Mouse (Mus musculus): Measurements from ENCODE around the gene Erc2.
"Not testable (repeated sequence)": the region's sequence is repeated elsewhere in the genome, so short reads cannot be mapped to it uniquely, and the experiment has no call there.

Erc2 gene

DNA sequence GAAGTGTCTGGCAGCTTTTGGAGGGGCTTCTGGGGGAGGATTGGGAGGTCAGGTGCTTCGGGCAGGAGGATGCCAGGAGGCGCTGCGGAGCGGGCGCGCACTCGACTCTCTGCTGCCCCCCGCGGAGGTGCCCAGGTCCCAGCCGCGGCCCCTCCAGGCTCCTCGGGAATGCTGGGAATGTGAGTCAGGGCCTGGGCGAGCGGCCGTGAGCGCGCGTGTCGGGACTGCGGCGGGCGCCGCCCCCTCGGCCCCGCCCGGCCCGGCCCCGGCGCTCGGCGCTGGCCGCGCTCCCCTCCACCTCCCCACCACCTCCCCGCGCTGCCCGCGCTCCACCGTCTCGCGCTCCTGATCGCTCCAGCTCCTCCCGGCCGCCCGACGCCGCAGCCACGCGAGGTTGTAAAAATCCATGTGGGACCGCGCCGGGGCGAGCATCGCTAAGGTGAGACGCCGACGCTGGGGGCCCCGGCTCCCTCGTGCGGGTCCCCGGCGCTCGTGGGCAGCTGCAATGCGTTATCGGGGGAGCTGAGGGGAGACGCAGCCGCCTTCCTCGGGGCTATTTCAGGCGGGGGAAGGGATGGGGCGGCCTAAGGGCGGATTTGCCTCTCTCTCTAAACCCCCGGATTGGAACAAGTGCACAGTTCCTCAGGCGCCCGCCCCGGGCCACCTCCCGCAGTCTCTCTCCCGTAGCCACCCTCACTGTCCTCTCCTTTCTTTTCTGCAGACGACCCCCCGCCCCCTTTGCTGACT, at the start of gene Erc2:
TSS of gene Erc2 (plus strand) at position 253 of the 747 bp plus-strand sequence.
- no peak for DNase-seq (ENCODE audit: extremely low read depth, insufficient read length, low spot score)

DNA sequence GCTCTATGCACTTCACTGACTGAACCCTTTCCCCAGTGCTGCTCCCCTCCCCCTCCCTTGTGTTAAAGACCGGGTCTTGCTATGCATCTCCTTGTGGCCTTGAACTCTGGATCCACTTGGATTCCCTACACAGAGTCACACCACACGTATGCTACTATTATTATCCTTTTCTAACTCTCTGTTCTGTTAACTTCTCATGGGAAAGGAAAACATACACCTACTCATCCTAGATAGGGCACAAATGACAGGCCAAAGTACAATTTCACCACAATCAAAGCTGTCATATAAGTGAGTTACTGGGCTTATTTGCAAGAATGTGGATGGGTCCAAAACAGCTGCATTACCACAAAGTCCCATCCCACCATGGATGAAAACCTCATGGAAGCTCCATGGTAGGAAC, 43.8 kb upstream of the Erc2 start:
- no peak for DNase-seq (ENCODE audit: extremely low read depth, insufficient read length, low spot score)

DNA sequence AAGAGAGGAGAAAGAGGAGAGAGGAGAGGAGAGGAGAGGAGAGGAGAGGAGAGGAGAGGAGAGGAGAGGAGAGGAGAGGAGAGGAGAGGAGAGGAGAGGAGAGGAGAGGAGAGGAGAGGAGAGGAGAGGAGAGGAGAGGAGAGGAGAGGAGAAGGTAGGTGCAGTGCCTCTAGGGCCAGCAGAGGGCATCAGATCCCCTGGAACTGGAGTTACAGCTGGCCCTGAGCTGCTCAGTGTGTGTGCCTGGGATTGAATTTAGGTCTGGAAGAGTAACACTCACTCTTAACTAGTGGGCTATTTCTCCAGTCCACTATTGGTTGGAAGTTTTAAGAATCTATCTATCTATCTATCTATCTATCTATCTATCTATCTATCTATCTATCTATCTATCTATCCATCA, 32.6 kb upstream of the Erc2 start:
- DNase-seq (ENCODE audit: extremely low read depth, insufficient read length, low spot score) = not testable (repeated sequence)

DNA sequence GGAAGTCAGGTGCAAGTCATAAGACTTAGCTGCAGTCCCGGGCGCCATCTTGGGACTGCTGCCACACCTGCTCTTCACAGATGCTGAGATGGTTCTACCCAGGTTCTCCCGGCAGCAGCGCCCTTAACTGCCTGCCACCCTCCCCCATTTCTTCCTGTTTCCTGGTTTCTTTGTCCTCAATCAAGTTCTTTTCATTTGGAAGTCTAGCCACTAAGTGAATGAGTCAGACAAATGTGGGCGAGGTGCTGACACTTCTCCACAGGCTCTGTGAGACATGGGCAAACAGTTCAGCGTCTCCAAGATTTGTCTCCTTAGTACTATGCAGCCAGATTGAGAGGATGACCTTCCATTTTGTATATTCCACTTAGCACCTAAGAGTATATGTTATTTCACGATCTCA, 30.1 kb upstream of the Erc2 start:
- DNase-seq (ENCODE audit: extremely low read depth, insufficient read length, low spot score) = no peak

DNA sequence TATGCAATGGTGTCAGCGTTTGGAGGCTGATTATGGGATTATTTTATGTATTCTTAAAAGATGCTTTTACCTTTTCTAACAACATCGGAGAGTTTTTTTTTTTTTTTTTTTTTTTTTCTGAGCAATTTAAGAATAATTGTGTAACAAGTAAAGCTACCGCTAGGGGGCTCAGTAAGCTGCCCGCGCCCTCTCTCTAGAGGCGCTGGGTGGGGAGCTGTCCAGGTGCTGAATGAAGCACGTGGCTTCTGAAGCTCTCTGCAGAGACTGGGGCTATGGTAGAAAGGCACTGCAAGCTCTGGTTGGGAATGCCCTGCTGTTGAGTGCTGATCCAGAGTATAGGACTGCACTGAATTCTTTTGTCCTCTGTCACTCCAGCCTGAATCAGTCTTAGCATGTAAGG, 26.0 kb upstream of the Erc2 start:
- DNase-seq (ENCODE audit: extremely low read depth, insufficient read length, low spot score) = peak; percentile 50

DNA sequence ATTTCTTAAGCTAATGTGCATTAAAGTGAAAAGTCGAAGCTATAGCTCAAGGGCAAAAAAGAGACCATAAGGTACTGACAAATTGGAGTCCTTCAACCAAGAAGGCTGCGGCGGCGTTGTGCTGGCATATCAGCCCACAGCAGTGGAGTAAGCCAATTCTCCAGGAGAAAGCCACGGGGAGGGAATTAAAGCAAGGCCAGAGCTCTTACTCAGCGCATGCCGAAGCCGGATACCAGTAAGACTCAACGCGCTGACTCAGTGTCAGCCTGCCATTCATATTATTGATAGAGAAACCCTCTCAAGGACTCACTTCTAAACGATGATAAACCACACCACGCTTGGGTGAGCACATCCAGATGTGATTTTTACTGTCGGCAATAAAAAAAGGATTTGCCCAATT, 20.1 kb upstream of the Erc2 start:
- no peak for DNase-seq (ENCODE audit: extremely low read depth, insufficient read length, low spot score)

DNA sequence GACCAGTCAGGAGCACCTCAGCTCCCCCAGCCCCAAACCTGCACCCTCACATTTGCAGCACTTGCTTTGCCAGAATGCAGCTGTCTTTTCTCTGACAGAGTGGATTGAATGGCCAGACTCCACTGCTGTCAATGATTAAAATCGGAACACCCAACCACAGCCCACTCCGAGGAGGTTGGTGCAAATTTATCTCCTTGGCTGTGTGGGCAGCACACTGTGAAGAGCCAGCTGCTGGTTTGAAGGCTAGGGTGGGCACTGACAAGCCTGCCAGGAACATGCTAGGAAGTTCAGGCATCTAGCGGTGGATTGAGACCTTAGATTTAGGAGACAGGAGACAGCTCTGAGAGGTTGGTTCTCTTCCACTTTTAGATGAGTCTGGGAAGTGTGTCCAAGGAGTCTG, 14.8 kb upstream of the Erc2 start:
- DNase-seq (ENCODE audit: extremely low read depth, insufficient read length, low spot score) = no peak

DNA sequence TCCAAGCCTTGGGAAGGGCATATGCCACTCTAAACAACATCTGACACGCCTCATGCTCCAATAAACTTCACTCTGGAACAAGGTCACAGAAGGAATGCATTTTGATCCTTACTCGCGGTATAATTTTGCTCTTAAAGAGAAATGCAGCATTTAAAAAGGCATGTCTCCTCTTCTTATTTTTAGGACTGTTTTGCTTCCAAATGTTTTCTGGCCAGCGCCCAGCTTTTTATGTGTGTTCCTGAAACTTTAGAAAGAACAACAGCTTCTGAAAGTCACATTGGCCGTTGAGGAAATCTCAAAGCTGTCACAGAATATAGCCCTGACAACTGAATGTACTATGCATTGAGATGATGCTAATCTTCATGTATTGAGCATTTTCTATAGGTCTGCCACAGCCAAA, 8.5 kb upstream of the Erc2 start:
- no peak for DNase-seq (ENCODE audit: extremely low read depth, insufficient read length, low spot score)

DNA sequence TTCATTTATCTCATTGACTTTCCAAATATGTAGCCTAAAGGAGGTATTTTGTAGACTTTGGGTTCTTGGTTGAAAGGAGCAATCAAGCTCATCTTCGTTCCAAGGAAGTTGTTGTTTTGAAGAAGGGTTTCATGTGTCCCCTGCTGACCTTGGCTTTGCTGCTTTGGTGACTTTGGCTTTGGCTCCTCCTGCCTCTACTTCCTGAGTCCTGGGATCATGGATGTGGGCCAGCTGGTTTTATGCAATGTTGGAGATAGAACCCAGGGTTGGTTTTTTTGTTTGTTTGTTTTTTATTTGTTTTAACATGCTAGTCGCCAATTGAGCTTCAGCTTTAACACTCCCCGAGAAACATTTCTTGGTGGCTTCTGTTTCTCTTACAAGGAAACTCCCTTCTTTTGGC, 4.9 kb upstream of the Erc2 start:
- DNase-seq (ENCODE audit: extremely low read depth, insufficient read length, low spot score) = no peak

DNA sequence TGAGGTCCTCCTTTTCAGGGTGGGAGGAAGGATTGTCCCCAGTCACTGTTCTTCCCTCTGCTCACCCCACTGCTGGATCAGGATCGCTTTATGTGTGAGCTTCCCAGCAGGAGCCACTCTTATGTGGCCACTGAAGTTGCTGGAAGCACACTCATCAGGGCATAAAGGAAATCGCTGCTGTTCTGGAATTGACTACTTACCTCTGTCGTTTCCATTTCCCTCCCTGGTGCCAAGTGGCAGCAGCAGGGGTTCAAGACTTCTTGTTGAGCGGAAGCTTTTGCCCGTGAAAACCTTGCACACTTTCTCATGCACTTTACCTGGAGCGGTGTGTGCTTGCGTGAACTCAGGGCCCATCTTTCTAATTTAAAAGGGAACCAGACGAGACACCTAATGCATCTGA, 652 bp upstream of the Erc2 start:
- no peak for DNase-seq (ENCODE audit: extremely low read depth, insufficient read length, low spot score)

DNA sequence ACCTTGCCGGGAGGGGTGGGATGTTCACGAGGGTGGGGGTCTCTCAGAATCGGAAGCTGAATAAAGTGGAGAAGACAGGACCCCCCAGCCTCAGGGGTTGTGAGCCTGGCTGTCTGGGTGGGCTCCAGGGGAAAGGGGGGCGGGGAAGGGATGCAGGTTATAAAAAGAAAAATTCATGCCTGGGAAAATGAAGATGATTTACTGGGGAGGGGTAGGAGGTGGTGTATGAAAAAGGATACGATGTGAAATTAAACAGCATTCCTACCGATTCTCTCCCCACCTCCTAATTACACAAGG, 643 bp downstream of the Erc2 start:
- no peak for DNase-seq (ENCODE audit: extremely low read depth, insufficient read length, low spot score)

DNA sequence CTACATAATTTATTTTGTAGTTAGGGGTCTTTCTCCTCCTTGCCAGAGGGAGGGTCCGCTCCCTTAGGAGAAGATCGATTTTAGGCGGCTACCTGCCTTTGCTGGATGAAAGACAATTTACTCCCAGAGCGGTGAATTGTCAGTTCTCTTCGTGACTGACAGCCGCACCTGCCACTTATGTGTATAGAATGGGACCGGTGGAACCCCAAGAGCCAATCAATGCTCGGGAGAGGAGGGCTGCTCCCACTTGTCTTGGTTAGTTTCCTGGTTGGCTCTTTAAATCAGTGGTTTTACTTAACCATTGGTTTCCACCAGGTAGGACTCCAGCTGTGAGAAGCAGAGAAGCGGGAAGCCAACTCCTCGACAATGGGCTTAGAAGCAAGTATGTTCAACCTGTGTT, 1.1 kb downstream of the Erc2 start:
- DNase-seq (ENCODE audit: extremely low read depth, insufficient read length, low spot score) = no peak

DNA sequence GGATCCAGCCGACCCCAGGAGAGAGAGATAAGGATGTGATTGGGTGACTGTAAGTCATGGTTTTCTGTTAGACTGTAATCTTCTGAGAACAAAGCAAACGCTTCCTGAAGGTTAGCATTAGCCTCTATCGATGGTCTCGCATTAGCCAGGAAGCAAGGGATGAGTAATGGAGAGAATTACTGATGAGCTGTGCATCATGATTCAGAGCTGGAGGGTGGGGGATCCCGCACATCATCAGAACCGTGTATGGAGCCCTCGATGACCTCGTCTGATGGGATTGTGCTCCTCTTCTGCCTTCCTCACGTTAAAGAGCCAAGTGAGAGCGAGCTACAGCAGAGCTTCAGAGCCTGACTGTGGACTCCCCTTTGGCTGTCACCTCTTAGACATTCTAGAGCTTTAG, 6.5 kb downstream of the Erc2 start:
- DNase-seq (ENCODE audit: extremely low read depth, insufficient read length, low spot score) = no peak

DNA sequence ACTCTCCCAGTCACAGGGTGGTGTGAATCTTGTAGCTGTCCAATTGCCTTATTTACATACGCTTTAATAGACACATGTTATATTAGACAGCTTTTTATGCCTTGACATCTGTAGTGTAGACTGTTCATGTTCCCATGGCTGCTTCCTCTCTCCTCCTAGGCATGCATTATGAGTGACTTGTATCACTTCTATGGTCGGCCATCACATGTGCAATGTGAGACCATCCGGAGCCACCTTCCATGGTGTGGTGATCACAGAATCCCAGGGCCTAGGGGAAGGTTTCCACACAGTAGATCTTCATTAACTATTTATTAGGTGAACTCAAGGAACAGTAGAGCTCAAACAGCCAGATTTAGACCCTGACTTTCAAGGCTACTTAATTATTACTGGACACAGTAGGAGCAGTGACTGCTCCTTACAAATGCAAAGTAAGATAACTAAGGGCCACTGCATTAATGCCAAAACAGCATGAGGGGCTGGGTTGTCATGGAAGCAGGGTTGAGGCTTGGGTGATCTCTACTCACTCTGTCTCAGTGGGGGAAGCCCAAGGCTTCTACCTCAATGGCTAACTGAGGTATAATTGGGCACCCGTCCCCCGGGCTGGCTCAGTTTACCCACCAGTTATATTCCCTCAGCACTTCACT, 7.3 kb downstream of the Erc2 start:
- no peak for DNase-seq (ENCODE audit: extremely low read depth, insufficient read length, low spot score)

DNA sequence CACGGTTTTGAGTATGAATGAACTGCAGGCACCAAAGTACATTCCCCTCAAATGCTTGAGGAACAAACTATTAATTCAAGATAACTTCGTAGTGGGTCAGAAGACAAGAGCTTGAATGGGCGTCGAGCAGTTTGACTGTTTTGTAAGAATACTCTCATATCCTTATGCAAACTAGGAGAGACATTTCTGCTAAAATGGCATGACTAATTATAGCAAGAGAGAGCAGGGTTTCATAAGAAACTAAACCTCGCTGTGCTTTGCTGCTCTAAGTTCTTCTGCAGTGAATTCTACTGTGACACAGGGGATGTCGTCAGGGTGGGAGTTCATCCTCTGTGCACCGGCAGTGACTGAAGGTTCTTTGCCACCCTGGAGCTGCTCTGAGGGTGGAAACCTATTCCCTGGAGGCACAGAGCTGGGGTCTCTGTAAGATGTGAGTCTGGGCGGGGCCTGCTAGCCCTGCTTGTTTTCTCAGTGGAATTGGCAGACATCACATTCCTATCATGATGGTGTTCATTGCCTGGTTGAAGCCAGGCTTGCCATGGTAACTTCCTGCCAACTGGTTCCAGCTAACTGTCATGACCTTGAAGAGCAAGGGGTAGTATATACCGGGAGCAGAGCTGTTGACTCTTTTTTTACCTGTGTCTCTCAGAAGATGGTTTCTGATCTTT, 8.9 kb downstream of the Erc2 start:
- no peak for DNase-seq (ENCODE audit: extremely low read depth, insufficient read length, low spot score)

DNA sequence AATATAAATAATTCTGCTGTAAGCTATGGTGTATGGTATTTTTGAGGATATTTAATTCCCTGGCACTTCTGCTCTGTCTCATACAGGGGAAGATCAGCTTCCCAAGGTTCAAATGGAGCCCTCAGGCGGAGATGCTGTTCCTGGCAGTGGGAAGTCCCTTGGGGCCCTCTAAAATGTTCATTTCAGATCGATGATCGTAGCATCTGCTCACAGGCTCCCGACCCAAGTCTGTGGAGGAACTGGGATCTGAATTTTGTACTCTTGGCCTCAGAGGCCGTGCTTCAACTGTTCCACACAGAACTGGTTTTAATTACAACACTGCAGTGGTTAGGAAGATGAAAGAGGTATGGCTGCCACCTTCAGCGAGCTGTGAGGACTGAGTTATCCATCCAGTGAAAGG, 12.5 kb downstream of the Erc2 start:
- DNase-seq (ENCODE audit: extremely low read depth, insufficient read length, low spot score) = no peak

DNA sequence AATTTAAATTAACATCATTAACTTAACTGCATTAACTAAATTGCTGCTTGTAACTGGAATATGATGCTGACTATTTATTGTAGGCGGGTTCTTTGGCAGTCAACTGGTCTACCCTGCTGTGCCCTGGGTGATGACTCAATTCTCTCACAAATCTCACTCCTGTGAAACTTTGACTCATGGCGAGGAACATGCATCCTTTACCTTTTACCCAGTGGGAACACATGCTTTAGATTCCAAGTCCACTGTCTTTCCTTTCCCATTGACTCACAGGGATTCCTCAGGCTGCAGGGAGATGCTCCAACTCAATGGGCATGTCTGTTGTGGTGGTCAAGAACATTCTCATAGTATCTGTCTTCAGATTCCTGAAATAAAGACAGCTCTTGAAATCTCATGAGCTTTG, 14.3 kb downstream of the Erc2 start:
- DNase-seq (ENCODE audit: extremely low read depth, insufficient read length, low spot score) = no peak

DNA sequence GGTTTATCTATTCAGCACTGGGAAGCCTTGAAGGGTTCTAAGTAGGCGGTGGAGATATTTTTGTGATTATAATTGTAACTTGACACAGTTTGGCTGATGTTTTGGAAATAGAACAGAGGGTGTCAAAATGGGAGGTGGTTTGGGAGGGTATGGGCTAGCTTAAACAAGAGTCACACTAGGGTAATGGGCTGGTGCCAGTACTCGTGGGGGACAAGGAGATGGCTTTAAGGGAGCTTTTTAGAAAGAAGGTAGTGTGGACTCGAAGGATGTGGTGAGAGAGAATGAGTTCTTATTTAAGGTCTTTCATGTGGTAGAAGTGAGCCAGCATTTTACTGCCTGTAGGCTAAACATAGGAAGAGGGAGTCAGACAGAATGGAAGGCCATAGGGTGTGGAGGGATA, 19.2 kb downstream of the Erc2 start:
- no peak for DNase-seq (ENCODE audit: extremely low read depth, insufficient read length, low spot score)

DNA sequence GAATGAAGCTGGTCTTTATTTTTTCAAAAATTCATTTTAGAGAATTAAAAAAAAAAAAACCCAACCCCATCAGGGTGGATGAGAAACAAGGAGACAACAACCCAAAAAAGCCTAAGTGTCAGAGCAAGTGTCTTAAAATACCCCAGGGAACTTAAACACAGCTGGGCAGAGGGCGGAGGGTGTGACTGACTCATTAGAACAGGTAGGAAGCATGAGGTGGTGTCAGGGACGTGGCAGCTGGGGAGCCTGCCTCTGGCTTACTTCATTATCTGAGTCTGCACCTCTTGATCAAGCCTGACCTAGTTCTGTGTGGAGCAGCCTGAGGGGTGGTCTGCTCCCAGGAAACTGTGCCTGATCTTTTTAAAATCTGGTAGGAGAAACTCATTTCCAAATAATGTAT, 20.8 kb downstream of the Erc2 start:
- DNase-seq (ENCODE audit: extremely low read depth, insufficient read length, low spot score) = no peak

DNA sequence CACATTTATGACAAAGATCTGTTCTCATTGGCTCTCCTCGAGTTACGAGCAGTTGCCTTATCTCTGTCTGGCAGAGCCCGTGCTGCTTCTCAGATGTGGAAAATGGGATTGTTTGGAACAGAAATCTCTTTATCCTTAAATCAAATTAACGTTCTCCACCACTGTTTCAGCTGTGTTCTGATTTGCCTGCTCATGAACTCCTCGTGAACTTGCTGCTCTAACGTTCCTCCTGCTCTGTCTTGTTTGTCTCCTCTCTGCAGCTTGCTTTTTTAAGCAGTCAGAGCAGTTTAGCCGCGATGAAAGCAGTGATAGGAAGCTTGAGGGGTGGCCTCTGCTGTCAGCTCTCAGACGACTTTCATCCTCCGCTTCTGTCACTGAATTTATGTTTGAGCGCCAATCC, 32.4 kb downstream of the Erc2 start:
- DNase-seq (ENCODE audit: extremely low read depth, insufficient read length, low spot score) = no peak

DNA sequence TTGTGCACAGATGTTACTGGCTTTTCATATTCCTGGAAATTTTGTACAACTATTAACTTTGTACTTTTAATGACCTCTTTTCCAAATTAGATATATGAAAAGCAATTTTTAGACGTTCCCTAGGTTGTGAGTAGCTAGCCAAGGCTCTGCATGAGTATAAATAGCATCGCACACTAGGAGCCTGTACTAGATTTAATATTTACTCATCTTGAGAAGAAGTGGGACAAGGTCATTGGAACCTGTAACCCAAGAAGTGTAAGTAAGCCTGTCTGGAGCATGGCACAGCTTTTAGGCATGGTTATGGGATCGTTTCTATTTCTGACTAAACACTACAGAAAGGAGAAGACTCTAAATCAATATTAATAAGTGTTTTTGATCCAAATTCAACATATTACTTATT, 36.4 kb downstream of the Erc2 start:
- no peak for DNase-seq (ENCODE audit: extremely low read depth, insufficient read length, low spot score)

DNA sequence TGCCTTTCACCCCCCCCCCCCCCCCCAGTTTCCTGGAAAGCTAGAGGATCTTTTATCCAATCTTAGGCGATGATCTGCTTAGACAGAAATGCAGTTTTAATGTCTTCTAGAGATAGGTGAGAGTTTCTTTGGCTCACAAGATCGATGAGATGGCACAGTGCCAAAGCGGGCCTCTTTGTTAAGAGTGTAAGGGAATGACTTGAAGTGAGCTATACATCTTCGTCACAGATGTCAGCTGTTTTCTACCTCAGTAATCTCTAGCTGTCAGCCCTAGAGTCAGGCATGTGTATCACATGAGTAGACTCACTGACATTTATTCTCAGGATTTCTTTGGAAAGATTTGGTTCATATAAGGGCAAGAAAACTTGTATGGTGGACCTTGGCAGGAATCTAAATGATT, 39.2 kb downstream of the Erc2 start:
- DNase-seq (ENCODE audit: extremely low read depth, insufficient read length, low spot score) = no peak
